Mouse (Mus musculus) c-Kit-positive CD71-negative TER-119-negative erythroid progenitor cells, embryonic 14.5 days (primary cell): ENCODE results near the gene Trim27.
A peak's percentile ranks its signal among the peaks of the same experiment; 100 is the strongest.

Experiments
- DNase-seq: peaks from one replicate; pipeline ENCODE4 v3.0.0-alpha.2; 2013; ENCODE audit warnings: low read depth

Gene Trim27

DNA sequence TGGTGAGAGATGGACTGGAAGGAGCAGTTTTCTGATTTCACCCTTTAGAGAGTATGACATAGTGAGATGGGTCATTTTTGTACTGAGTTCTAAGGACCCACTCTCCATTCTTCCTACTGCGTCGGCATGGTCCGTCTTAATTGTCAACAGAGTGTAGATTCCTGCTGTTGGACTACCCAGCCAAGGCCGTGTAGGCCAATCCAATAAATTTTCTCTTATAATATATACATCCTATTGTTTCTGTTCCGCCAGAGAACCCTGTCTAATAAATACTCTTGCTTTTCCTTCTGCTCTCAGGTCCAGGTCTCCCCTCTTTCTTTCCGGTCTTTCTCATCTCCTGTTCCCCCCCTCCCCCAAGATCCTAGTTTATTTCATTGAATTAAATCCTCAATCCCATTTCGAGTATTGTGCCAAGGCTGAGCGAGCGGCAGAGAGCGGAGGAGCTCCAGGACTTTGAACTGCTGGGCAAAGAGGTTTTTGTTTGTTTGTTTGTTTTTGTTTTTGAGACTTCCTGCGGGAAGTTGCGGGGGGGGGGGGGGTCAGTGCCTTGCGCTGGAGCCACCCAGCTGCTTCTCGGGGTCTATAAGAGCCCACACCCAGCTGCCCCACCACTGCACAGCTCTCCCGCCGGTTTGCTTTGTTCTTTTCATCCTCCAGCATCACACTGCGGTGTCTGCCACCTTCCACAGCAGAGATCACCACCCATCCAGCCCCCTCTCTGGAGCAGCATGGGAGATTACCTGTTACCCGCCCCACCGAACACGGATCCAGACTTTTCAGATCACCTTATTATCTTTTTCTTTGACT lies 42.6 kb downstream of the Trim27 start:
- no peak for DNase-seq

DNA sequence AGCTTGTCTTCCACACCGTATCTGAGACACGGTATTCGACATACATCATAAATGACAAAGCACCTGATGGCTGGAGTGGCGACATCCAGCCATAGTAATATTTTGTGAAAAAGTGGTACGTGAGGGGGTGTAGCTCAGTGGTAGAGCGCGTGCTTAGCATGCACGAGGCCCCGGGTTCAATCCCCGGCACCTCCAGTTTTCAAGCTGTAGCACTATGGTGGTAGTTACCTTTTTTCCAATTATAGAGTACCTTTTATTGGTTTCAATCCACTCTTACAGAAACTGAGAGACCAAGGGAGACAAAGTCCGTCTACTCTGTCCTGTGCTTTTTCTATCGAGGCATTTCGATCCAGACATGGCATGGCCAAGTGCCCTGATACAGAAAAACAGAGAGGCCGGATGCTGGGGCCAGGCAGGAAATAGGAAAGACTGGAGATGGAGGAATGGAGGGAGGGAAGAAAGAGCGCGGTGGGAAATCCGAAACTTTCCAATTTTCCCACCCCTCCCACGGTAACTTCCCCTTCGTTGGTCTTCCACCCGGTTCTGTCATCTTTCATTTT lies 43.3 kb downstream of the Trim27 start:
- peak; percentile 53 for DNase-seq

DNA sequence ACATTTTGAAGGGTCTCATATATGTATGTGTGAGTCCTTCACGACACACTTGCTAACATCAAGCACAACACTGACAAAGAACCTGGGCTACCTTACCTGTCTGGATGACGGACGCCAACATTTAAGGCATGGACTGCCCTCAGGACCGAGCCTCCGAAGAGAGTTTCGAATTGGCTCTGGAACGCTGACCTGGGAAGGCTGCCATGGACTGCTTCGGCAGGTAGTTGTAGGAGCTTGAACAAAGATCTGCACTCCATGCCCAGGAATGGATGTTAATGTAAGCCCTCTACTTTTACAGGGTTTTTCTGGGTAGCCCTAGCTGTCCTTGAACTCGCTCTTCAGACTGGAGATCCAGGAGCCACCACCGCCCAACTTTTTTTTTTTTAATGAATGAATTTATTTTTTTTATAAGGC lies 44.0 kb downstream of the Trim27 start:
- DNase-seq = no peak

DNA sequence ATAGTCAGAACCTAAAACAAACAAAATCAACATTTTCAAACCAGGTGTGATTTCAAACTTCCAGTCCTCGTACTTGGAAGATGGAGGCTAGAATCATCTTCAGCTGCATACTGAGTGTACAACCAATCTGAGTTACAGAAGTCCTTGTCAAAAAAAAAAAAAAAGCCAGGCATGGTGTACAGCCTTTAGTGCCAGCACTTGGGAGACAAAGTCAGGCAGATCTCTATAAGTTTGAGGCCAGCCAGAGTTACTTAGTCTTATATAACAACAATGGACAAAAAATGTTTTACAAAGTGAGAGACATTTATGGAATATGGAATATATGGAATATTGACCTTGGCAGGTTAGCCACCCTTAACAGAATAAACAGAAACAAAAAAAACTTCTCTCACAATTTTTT lies 45.1 kb downstream of the Trim27 start:
- no peak for DNase-seq

DNA sequence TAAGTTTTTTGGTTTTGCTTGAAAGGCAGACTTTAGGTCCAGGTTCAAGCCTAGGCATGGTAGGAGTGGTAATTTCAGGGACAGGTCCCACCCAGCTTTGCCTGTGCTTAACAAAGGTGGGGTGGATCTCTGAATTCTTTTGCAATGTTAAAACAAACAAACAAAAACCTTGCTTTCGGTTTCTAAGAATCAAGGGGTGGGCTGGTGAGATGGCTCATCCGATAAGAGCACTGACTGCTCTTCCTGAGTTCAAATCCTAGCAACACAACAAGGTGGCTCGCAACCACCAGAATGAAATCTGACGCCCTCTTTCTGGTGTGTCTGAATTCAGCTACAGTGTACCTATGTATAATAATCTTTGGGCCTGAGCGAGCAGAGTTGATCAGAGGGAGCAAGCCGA lies 46.0 kb downstream of the Trim27 start:
- no peak for DNase-seq

DNA sequence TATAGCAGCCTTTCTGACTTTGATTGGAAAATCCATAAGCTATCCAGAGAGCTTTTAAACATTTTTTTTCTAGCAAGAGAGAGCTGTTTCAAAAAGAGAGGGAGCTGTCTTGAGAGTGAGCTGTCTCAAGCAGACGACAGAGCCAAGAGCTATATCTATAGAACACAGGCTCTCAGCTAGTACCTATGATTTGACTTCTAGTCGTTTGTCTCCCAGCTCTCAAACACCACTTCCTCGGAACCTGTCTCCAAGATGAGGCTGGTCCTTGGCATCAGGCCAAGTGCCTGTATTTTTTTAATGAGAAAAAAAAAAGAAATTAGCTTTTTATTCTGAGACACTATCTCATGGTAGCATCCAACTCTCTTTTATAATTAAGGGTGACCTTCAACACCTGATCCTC lies 46.8 kb downstream of the Trim27 start:
- DNase-seq = no peak

DNA sequence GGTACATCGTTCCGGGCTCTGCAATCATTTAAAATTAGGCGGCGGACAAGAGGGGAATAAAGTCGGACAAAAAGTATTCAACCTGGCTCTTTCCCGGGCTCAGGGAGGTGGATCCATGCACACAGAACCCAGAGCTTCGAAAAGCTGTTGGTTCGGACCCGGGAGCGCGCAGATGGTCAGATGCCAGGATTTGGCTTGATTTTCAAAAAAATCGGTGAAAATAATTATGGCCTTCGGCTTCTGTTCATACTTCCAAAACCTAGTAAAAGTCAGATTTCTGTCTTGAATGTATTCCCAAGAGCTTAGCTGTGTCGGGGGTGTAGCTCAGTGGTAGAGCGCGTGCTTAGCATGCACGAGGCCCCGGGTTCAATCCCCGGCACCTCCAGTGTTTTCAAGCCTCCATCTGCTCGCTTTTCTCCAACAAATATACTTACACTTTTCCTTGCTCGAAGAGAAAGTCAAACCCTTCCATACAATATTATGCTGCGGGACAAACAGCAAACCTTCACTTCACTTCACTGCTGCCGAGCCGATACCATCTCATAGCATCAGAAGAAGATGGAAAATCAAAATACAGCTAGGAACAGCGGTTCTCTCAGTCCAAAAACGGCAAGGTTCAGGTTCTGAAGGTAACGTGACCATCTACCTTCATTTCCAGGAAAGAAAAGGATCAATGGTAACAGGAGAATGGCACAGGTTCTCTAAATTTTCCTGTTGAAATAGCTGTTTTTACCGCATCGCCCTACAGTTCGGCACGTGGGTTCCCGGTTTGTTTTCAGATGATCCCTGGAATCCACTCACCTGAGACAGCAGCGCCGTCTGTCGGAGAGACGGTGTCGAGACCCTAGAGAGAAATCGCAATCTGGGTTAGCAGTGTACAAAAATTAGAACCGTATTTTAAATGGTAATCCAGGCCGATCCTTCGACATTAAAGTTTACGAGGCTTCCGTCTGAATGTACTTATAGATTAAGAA lies 54.8 kb downstream of the Trim27 start:
- peak; percentile 90 for DNase-seq

DNA sequence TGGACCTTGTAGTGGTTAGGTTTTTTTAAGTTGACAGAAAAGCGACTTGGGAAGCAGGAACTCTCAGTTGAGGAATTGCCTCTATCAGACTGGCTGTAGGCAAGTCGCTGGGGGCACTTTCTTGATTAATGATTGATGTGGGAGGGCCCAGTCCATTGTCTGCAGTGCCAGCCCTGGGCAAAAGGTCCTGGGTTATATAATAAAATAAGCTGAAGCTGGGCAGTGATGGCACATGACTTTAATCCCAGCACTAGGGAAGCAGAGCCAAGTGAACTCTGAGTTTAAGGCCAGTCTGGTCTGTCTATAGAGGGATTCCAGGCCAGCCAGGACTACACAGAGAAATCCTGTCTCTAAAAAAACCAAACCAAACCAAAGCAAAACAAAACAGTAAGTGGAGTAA lies 57.5 kb downstream of the Trim27 start:
- DNase-seq = no peak

DNA sequence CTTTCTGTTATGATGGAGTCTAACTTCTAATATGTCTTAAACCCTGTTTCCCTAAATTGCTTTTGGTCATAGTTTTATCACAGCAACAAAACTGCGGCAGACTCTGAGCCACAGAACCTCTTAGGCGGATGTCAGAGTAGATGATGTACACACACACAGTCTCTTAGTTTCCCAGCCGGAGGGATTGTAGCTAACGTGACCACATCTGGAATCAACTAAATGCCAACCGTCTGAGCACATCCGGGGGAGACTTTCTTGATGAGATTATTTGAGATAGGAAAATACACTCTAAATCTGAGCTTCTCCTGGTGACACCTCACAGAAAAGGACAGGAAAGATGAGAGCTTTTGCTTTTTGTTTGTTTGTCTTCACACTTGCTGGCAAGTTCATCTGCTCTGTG lies 57.9 kb downstream of the Trim27 start:
- DNase-seq = no peak

DNA sequence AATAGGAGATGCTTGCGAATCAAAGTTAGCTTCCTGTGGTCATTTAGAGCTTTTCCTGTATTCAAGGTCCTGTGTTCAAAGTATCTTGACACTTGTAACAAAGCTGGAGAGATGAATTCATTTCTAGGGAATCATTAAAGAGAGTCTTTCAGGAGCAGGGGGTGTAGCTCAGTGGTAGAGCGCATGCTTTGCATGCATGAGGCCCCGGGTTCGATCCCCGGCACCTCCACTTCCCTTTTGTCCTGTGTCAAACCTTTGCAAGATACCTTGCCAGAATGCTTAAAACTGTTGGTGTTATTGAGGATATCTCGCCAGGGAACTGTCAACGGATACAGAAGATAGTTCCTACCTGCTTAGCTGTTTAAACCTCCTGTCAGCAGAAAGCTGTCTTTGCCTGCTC lies 61.5 kb downstream of the Trim27 start:
- no peak for DNase-seq

DNA sequence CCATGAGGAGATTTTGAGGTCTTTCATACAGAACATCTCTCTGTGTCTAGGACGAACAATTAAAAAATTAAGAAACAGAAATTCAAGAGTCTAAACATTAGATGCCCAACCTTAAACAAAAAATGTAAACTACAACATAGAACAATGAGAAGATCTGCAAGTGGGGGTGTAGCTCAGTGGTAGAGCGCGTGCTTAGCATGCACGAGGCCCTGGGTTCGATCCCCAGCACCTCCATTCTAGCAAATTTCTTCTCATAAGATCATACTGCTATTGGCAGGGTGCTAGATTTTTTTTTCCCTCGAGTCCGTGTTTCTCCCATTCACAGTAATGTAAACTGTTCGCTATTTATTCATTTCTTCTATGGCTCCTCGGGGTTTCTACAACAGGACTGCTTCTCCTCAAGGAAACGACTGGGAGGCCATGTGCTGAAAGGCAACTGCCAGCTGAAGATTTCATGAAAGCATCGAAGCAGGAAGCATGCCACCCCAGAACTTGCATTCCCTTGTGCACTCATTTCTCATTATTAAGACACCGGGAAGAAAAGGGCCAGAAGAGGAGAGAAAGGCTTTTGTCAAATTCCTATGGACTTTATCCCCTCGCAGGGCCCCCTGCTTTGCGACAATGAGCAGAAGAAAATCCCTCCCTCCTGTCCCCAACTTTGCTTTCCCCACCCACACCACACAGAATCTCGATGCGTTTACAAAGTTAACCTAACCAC lies 63.3 kb downstream of the Trim27 start:
- no peak for DNase-seq

DNA sequence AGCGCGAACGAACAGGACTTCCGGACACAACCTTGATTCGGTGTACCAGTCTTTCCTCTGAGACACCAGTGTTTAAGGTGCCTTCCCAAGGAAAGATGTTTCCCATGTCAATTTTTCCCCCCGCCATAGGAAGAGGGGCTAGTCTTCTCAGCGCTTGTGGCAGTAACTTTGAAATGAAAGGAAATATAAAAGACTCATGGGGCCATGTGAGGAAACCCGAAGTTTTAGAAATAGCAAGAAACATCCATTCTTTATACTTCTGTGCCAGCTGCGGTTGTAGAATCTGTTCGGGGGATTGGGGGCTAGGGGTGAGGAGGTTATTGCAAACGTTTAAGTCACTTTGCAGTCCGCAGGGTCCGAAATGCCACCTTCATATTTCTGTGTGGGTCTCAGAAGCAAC lies 64.0 kb downstream of the Trim27 start:
- no peak for DNase-seq

DNA sequence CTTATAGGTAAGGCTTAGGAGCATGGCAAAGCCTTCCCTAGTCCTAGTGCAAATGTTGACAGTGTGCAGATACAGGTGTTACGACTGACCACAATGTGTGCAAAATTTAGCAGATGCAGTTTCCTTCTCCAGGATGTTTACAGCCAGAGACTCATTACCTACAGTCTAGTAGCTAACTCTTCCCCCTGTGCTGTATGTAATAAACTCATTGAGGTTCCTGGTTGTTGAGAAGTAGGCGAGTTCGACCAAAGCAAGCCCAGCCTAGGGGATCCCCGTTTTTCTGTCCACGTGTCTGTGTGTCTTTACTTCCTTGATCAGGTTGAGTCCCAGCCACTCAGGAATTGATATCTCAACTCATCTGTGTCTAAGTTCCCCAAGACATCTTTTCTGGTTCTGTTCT lies 64.8 kb downstream of the Trim27 start:
- no peak for DNase-seq
